Mouse (Mus musculus) MEL (cell line): ENCODE measurements around the gene Gpr55. TPM values are rescaled to one million over a fixed set of nuclear protein-coding genes. Genes with fewer than 3 reads are reported as not detected.

ENCODE experiments used
- DNase-seq: peaks from one replicate; pipeline ENCODE4 v3.0.0; 2011; ENCODE audit warnings: low read depth, low spot score
- H3K27ac ChIP-seq: 2 replicates; pipeline ENCODE4 v1.5.1; 2012; ENCODE audit warnings: low read depth, mild to moderate bottlenecking, control low read depth, low read length, moderate library complexity; ENCODE audit not compliant: control insufficient read depth
- H3K27me3 ChIP-seq, 2 experiments: fragments of 150-350 bp in 1 of 2; sonication (generic) in 1 of 2; 2 replicates each; pipeline ENCODE4 v1.6.1; 2012; ENCODE audit warnings: low read length in 2 of 2, mild to moderate bottlenecking in 2 of 2, improper control_type of control experiment in 1 of 2, moderate library complexity in 1 of 2; ENCODE audit not compliant: insufficient read depth in 2 of 2, control insufficient read depth in 1 of 2
- H3K36me3 ChIP-seq, 2 experiments: 2 replicates each; pipeline ENCODE4 v1.6.1; 2012 to 2014; ENCODE audit warnings: low read length in 2 of 2, improper control_type of control experiment in 1 of 2, inconsistent platforms in 1 of 2, mild to moderate bottlenecking in 1 of 2; ENCODE audit not compliant: insufficient read depth in 2 of 2, control insufficient read depth in 1 of 2
- H3K4me1 ChIP-seq, 2 experiments: fragments of 150-350 bp in 1 of 2; sonication (generic) in 1 of 2; 2 replicates each; pipeline ENCODE4 v1.6.1; 2012; ENCODE audit warnings: low read length in 2 of 2, improper control_type of control experiment in 1 of 2, mild to moderate bottlenecking in 1 of 2; ENCODE audit not compliant: insufficient read depth in 2 of 2, control insufficient read depth in 1 of 2
- H3K4me3 ChIP-seq, 2 experiments: fragments of 150-350 bp in 1 of 2; sonication (generic) in 1 of 2; 2 replicates each; pipeline ENCODE4 v1.5.1; 2012; ENCODE audit warnings: low read depth in 2 of 2, low read length in 2 of 2, mild to moderate bottlenecking in 2 of 2, moderate library complexity in 2 of 2, control low read depth in 1 of 2, improper control_type of control experiment in 1 of 2; ENCODE audit not compliant: control insufficient read depth in 1 of 2, insufficient read depth in 1 of 2
- H3K79me2 ChIP-seq: 2 replicates; pipeline ENCODE4 v1.6.1; 2012; ENCODE audit warnings: mild to moderate bottlenecking, low read length, moderate library complexity; ENCODE audit not compliant: control insufficient read depth, poor library complexity, insufficient read depth
- H3K9ac ChIP-seq: 2 replicates; pipeline ENCODE4 v1.6.1; 2012; ENCODE audit warnings: low read depth, mild to moderate bottlenecking, control low read depth, low read length, moderate library complexity; ENCODE audit not compliant: control insufficient read depth, poor library complexity, severe bottlenecking
- H3K9me3 ChIP-seq: fragments of 150-350 bp; sonication (generic); replicated peaks from 2 replicates; pipeline ENCODE4 v1.6.1; 2012; ENCODE audit warnings: mild to moderate bottlenecking, low read length, improper control_type of control experiment, moderate library complexity; ENCODE audit not compliant: insufficient read depth
- BHLHE40 ChIP-seq: IDR thresholded peaks from 2 replicates; pipeline ENCODE4 v1.6.1; 2012; ENCODE audit warnings: low read depth, mild to moderate bottlenecking, inconsistent platforms, low read length, improper control_type of control experiment, borderline replicate concordance
- CHD1 ChIP-seq: IDR thresholded peaks from 2 replicates; pipeline ENCODE4 v1.6.1; 2012; ENCODE audit warnings: low read depth, mild to moderate bottlenecking, inconsistent platforms, low read length, improper control_type of control experiment
- CHD2 ChIP-seq: IDR thresholded peaks from 2 replicates; pipeline ENCODE4 v1.6.1; 2011; ENCODE audit warnings: low read length, improper control_type of control experiment
- CTCF ChIP-seq, 3 experiments: IDR thresholded peaks in 2 of 3; conservative IDR thresholded peaks in 1 of 3; 2 replicates each; pipeline ENCODE4 v1.5.1; 2011 to 2012; ENCODE audit warnings: low read length in 3 of 3, low read depth in 2 of 3, mild to moderate bottlenecking in 2 of 3, improper control_type of control experiment in 1 of 3, inconsistent platforms in 1 of 3, mixed read lengths in 1 of 3, moderate library complexity in 1 of 3; ENCODE audit not compliant: control insufficient read depth in 1 of 3, insufficient read depth in 1 of 3, poor library complexity in 1 of 3, severe bottlenecking in 1 of 3
- EP300 ChIP-seq, 2 experiments: IDR thresholded peaks; 2 replicates each; pipeline ENCODE4 v1.6.1; 2011; ENCODE audit warnings: improper control_type of control experiment in 2 of 2, low read length in 2 of 2, low read depth in 1 of 2, mild to moderate bottlenecking in 1 of 2
- ETS1 ChIP-seq: IDR thresholded peaks from 2 replicates; pipeline ENCODE4 v1.6.1; 2012; ENCODE audit warnings: low read depth, mild to moderate bottlenecking, inconsistent platforms, low read length, improper control_type of control experiment, moderate library complexity
- GABPA ChIP-seq: IDR thresholded peaks from 2 replicates; pipeline ENCODE4 v1.6.1; 2012; ENCODE audit warnings: low read depth, mild to moderate bottlenecking, inconsistent platforms, low read length, improper control_type of control experiment, moderate library complexity
- GATA1 ChIP-seq: IDR thresholded peaks from 2 replicates; pipeline ENCODE4 v1.6.1; 2011; ENCODE audit warnings: low read depth, low read length, improper control_type of control experiment
- KAT2A ChIP-seq: conservative IDR thresholded peaks from 2 replicates; pipeline ENCODE4 v1.6.1; 2012; ENCODE audit warnings: low read depth, low read length, improper control_type of control experiment, inconsistent platforms
- MAX ChIP-seq: IDR thresholded peaks from 2 replicates; pipeline ENCODE4 v1.6.1; 2011; ENCODE audit warnings: low read length, improper control_type of control experiment
- MEF2A ChIP-seq: IDR thresholded peaks from 2 replicates; pipeline ENCODE4 v1.6.1; 2014; ENCODE audit warnings: low read depth, mild to moderate bottlenecking, inconsistent platforms, low read length, improper control_type of control experiment; ENCODE audit not compliant: poor library complexity, insufficient replicate concordance, severe bottlenecking; ENCODE audit errors: extremely low read depth
- MXI1 ChIP-seq: IDR thresholded peaks from 2 replicates; pipeline ENCODE4 v1.6.1; 2011; ENCODE audit warnings: mild to moderate bottlenecking, low read depth, low read length, improper control_type of control experiment
- MYC ChIP-seq: IDR thresholded peaks from 2 replicates; pipeline ENCODE4 v1.6.1; 2011; ENCODE audit warnings: low read depth, mild to moderate bottlenecking, low read length, improper control_type of control experiment, moderate library complexity
- NELFE ChIP-seq: IDR thresholded peaks from 2 replicates; pipeline ENCODE4 v1.6.1; 2011; ENCODE audit warnings: low read depth, low read length, improper control_type of control experiment
- NRF1 ChIP-seq: IDR thresholded peaks from 2 replicates; pipeline ENCODE4 v1.6.1; 2014; ENCODE audit warnings: low read depth, mild to moderate bottlenecking, inconsistent platforms, low read length, improper control_type of control experiment, moderate library complexity; ENCODE audit not compliant: poor library complexity, insufficient read depth, severe bottlenecking
- POLR2A ChIP-seq, 2 experiments: IDR thresholded peaks; 2 replicates each; pipeline ENCODE4 v1.6.1; 2011 to 2012; ENCODE audit warnings: low read length in 2 of 2, mild to moderate bottlenecking in 2 of 2, control low read depth in 1 of 2, improper control_type of control experiment in 1 of 2, low read depth in 1 of 2, moderate library complexity in 1 of 2; ENCODE audit not compliant: control insufficient read depth in 1 of 2, insufficient read depth in 1 of 2, poor library complexity in 1 of 2
- POLR2AphosphoS2 ChIP-seq: IDR thresholded peaks from 2 replicates; pipeline ENCODE4 v1.6.1; 2011; ENCODE audit warnings: low read length, improper control_type of control experiment
- POLR2AphosphoS5 ChIP-seq: IDR thresholded peaks from 2 replicates; pipeline ENCODE4 v1.6.1; 2012; ENCODE audit warnings: low read depth, borderline replicate concordance, mild to moderate bottlenecking, inconsistent platforms, low read length, moderate library complexity, mixed read lengths
- RCOR1 ChIP-seq: IDR thresholded peaks from 2 replicates; pipeline ENCODE4 v1.6.1; 2012; ENCODE audit warnings: low read depth, mild to moderate bottlenecking, inconsistent platforms, low read length, improper control_type of control experiment
- SIN3A ChIP-seq: IDR thresholded peaks from 2 replicates; pipeline ENCODE4 v1.6.1; 2012; ENCODE audit warnings: low read length, improper control_type of control experiment, inconsistent platforms
- TAL1 ChIP-seq: IDR thresholded peaks from 2 replicates; pipeline ENCODE4 v1.6.1; 2012; ENCODE audit warnings: mild to moderate bottlenecking, inconsistent platforms, low read length, moderate library complexity, mixed read lengths
- TCF12 ChIP-seq: IDR thresholded peaks from 2 replicates; pipeline ENCODE4 v1.6.1; 2014; ENCODE audit warnings: low read depth, mild to moderate bottlenecking, inconsistent platforms, low read length, improper control_type of control experiment, moderate library complexity
- UBTF ChIP-seq: IDR thresholded peaks from 2 replicates; pipeline ENCODE4 v1.6.1; 2012; ENCODE audit warnings: low read depth, mild to moderate bottlenecking, inconsistent platforms, low read length, improper control_type of control experiment, moderate library complexity, borderline replicate concordance; ENCODE audit not compliant: insufficient read depth
- USF2 ChIP-seq, 2 experiments: IDR thresholded peaks; 2 replicates each; pipeline ENCODE4 v1.6.1; 2011 to 2012; ENCODE audit warnings: improper control_type of control experiment in 2 of 2, low read length in 2 of 2, borderline replicate concordance in 1 of 2, inconsistent platforms in 1 of 2, low read depth in 1 of 2, mild to moderate bottlenecking in 1 of 2; ENCODE audit not compliant: insufficient read depth in 1 of 2
- ZC3H11A ChIP-seq: IDR thresholded peaks from 2 replicates; pipeline ENCODE4 v1.6.1; 2012; ENCODE audit warnings: low read depth, mild to moderate bottlenecking, inconsistent platforms, low read length, improper control_type of control experiment
- ZKSCAN1 ChIP-seq: IDR thresholded peaks from 2 replicates; pipeline ENCODE4 v1.6.1; 2012; ENCODE audit warnings: low read depth, mild to moderate bottlenecking, inconsistent platforms, low read length, improper control_type of control experiment, moderate library complexity
- ZMIZ1 ChIP-seq: IDR thresholded peaks from 2 replicates; pipeline ENCODE4 v1.6.1; 2012; ENCODE audit warnings: low read depth, mild to moderate bottlenecking, inconsistent platforms, low read length, improper control_type of control experiment, moderate library complexity
- ZNF384 ChIP-seq: IDR thresholded peaks from 2 replicates; pipeline ENCODE4 v1.6.1; 2012; ENCODE audit warnings: low read depth, mild to moderate bottlenecking, inconsistent platforms, low read length, improper control_type of control experiment
- polyA plus RNA-seq, 2 experiments: library from polyadenylated mRNA; stranded (reverse) in 1 of 2; unstranded in 1 of 2; fragments of >175 nt in 1 of 2; fragments of >200 nt in 1 of 2; gene quantifications; 2 replicates each; pipeline versions ENCODE4 v1.2.1 to v1.2.4; 2012; ENCODE audit warnings: low replicate concordance in 2 of 2, low read depth in 1 of 2; ENCODE audit not compliant: insufficient read length in 2 of 2, insufficient read depth in 1 of 2, missing spikeins in 1 of 2
- total RNA-seq: library from RNA; depleted of rRNA; stranded (reverse); fragments of 300-350 nt; gene quantifications from 2 replicates; pipeline ENCODE4 v1.2.3, GENCODE M21; 2012

Gpr55 gene
- total and polyA plus RNA-seq, 3 experiments = 0.01 to 0.04 TPM; not detected in 1

GRCm38 (mm10) chr1:85977709-85978108, 16.9 kb upstream of the Gpr55 start:
- H3K4me3 ChIP-seq = no peak overlapping the region
- TF ChIP-seq SIN3A (no peak), NELFE (no peak), KAT2A (no peak), MAX (no peak), MXI1 (no peak), TAL1 (no peak), MEF2A (no peak), MYC (no peak), NRF1 (no peak), GATA1 (no peak), ZKSCAN1 (no peak), ETS1 (no peak), USF2 (IDR thresholded peaks at IDR 0.05; ENCODE audit: borderline replicate concordance in 1 of 2, insufficient read depth in 1 of 2, low read depth in 1 of 2, low read length in 2 of 2) (no peak)
- H3K9ac ChIP-seq = no peak overlapping the region
- no peaks in the 10 kb centered on the region for H3K36me3 ChIP-seq
- H3K27me3 ChIP-seq = peaks cover 2% of the 10 kb centered on the region in 2 experiments; a peak in 2 of 4 replicates
- peak; percentile 22 for DNase-seq
- H3K79me2 ChIP-seq = no peaks in the 10 kb centered on the region
- H3K4me1 ChIP-seq = no peaks in the 10 kb centered on the region
- H3K27ac ChIP-seq = no peak overlapping the region
- no peaks in the 10 kb centered on the region for H3K9me3 ChIP-seq

GRCm38 (mm10) chr1:85973468-85973877, 12.7 kb upstream of the Gpr55 start:
- H3K27ac ChIP-seq = no peak overlapping the region
- no peak for DNase-seq
- TF ChIP-seq ZNF384 (no peak), UBTF (no peak), USF2 (IDR thresholded peaks at IDR 0.05; ENCODE audit: borderline replicate concordance in 1 of 2, insufficient read depth in 1 of 2, low read depth in 1 of 2, low read length in 2 of 2) (no peak), GABPA (no peak), RCOR1 (no peak), KAT2A (no peak), CHD2 (no peak), BHLHE40 (no peak), CHD1 (no peak), SIN3A (no peak), NELFE (no peak), CTCF (IDR thresholded peaks at IDR 0.05 in 2 of 3, conservative IDR thresholded peaks at IDR 0.05 in 1 of 3; ENCODE audit: control insufficient read depth in 1 of 3, insufficient read depth in 1 of 3, low read depth in 2 of 3, low read length in 3 of 3, poor library complexity in 1 of 3, severe bottlenecking in 1 of 3) (no peak), POLR2AphosphoS2 (no peak), ZMIZ1 (no peak), POLR2AphosphoS5 (no peak), EP300 (IDR thresholded peaks at IDR 0.05; ENCODE audit: low read depth in 1 of 2, low read length in 2 of 2) (no peak), TCF12 (no peak), POLR2A (IDR thresholded peaks at IDR 0.05; ENCODE audit: control insufficient read depth in 1 of 2, insufficient read depth in 1 of 2, low read depth in 1 of 2, low read length in 2 of 2, poor library complexity in 1 of 2) (no peak), ZC3H11A (no peak)
- no peaks in the 10 kb centered on the region for H3K79me2 ChIP-seq
- H3K9me3 ChIP-seq = no peaks in the 10 kb centered on the region
- H3K4me3 ChIP-seq = no peak overlapping the region
- no peak overlapping the region for H3K9ac ChIP-seq
- no peaks in the 10 kb centered on the region for H3K36me3 ChIP-seq
- H3K27me3 ChIP-seq = peaks cover 5 to 6% of the 10 kb centered on the region in 2 experiments; a peak in 3 of 4 replicates
- H3K4me1 ChIP-seq = no peaks in the 10 kb centered on the region
